Mouse (Mus musculus) spleen, postnatal 10 days (tissue): ENCODE results near the gene Ccdc47.
"Not testable (repeated sequence)": the region's sequence is repeated elsewhere in the genome, so short reads cannot be mapped to it uniquely, and the experiment has no call there.

Experiments used
- DNase-seq, 2 experiments: peaks; one replicate each; pipeline ENCODE4 v3.0.0; 2021 to 2022; ENCODE audit warnings: low spot score in 2 of 2

Ccdc47 gene

GRCm38 (mm10) chr11:106215927-106216729, at the start of gene Ccdc47:
TSS of gene Ccdc47 (minus strand) at chr11:106216344.
- DNase-seq: peak; percentile 84 to 94

- DNase-seq: no peak
Measured at GRCm38 (mm10) chr11:106265570-106265969, 49.4 kb upstream of the Ccdc47 start.

DNA sequence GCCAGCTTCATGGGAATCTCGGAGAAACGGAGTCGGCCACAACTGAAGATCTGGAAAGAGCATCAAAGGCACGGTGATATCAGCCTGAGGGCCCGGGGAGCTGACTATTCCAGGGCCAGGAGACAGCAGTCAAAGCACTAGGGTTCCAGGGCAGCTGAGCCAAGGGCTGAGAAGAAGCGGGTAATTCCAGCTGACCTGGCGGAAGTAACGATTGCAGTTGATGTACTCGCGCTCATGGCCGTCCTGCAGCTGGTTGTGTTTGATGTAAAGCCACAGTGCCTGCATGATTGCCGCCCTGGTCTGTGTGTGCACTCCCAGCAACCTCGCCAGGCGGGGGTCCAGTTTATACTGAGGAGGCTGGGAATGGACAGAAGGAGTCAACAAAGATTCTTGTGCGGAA, 48.8 kb upstream of the Ccdc47 start:
- DNase-seq: no peak

GRCm38 (mm10) chr11:106263963-106264362, 47.8 kb upstream of the Ccdc47 start:
- no peak for DNase-seq

DNA sequence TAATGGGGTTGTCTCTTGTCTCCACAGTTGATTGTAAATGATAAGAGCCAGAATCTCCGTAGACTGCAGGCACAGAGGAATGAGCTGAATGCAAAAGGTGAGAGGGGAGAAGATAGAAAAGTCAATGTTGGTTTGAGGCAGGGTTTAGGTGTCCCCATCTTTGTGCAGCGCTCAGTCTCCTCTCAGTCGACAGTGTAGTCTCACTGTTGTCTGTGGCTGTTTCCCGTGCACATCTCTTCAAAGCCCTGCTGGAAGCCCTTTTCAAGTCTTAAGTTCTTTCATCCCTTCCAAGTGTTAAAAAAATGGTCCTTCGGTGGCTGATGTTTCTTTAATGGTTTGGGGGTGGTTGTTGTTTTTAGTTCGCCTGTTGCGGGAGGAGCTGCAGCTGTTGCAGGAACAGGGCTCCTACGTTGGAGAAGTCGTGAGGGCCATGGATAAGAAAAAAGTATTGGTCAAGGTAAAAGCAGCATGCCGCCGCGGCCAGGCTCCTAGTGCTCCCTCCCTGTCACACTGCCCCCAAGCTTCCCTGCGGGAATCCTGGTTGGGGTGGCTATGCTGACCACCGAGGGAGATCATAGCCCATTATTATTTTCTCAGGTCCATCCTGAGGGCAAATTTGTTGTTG, 44.8 kb upstream of the Ccdc47 start:
- no peak for DNase-seq

- DNase-seq: peak in 1 of 2 experiments; percentile 47
Measured at GRCm38 (mm10) chr11:106256775-106257174, 40.6 kb upstream of the Ccdc47 start.

DNA sequence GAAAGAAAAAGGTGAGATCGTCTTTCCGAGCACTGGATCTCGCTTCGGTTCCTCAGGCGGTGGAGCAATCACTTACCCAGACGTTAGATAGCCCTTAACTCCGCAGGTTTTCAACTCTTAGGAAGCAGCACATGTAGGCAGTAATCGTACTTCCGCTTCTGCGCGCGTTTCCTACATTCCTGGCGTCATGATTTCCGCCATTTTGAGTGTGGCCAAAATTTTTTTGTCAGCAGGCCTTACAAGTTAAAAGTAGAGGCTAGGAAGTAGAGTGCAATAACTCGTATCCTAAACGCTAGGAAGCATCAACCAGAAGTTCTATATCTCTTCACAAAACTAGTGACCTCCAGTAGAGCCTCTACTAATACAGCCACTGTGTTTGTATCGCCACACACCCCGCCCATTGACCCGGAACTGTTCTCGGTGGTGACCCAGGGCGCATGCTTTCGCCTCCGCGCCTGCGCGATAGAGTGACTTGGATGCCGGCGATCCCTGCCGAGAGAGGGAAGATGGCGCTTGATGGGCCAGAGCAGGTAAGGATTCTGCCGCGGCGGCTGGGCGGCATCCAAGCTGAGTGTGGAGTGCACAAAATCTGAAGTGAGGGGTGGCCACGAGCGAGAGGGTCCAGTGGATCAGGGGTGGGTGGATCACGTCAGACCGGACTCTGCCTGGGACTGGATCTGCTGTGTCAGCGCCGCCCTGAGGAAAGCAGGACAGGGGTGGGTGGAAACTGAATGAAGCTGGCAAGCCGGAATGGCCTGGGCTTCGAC, 39.7 kb upstream of the Ccdc47 start, which contains the start of the genes Ftsj3 and Psmc5:
Gene Ftsj3 (minus strand): TSS at position 395 of the 767 bp plus-strand sequence.
Gene Psmc5 (plus strand): TSS at position 470 of the 767 bp plus-strand sequence.
- peak; percentile 98 to 100 for DNase-seq

DNA sequence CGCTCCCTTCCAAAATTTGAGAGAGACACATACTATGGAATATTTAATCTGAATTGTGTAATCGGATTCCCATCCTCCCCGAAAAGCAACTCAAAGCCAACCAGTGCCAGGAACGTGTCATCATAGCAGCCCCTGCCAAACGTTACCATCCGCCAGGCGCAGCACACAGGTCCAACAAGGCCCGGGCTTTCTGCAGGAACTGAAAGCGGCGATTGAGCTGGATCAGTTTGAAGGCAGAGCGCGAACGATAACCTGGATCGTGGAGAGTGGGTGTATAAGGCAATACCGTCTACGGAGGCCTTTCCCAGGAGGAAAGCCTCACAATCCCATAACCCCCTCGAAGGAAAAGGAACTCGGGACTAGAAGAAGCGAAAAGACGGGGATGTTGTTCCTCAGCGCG, 39.0 kb upstream of the Ccdc47 start:
- DNase-seq: no peak

- DNase-seq: no peak
Measured at GRCm38 (mm10) chr11:106254767-106255166, 38.6 kb upstream of the Ccdc47 start.

DNA sequence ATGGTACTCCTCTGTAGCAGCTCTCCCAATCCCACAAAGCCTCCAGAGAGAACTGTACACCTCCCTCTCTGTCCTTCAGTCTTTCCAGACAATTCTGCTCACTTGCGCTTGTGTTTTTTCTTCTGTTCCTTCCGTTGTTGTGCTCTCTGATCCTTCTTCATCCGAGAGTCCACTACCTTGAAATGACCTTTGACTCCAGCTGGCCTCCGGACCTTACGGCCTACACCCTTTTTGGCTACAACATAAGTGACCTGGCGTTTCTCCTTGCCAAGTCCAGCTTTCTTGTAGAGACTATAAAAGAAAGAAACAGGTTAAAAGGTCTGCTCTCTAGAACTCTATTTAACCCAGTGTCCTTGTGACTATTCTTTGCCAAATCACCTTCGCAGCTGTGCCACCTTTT, 33.2 kb upstream of the Ccdc47 start:
- DNase-seq: no peak

- DNase-seq: peak in 1 of 2 experiments; percentile 53
Measured at GRCm38 (mm10) chr11:106246834-106247233, 30.7 kb upstream of the Ccdc47 start.

DNA sequence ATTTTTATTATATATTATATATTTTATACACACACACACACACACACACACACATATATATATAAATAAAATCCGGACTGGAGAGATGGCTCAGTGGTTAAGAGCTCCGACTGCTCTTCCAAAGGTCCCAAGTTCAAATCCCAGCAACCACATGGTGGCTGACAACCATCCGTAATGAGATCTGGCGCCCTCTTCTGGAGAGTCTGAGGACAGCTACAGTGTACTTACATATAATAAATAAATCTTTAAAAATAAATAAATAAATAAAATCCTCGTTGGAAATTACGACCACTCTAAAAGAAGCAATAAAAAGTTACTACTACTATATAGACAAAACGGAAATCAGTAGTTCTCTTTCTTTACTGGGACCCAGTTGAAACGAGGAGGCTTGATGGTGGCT, 17.8 kb upstream of the Ccdc47 start:
- not testable (repeated sequence) for DNase-seq

GRCm38 (mm10) chr11:106220603-106221002, 4.5 kb upstream of the Ccdc47 start:
- DNase-seq: no peak

DNA sequence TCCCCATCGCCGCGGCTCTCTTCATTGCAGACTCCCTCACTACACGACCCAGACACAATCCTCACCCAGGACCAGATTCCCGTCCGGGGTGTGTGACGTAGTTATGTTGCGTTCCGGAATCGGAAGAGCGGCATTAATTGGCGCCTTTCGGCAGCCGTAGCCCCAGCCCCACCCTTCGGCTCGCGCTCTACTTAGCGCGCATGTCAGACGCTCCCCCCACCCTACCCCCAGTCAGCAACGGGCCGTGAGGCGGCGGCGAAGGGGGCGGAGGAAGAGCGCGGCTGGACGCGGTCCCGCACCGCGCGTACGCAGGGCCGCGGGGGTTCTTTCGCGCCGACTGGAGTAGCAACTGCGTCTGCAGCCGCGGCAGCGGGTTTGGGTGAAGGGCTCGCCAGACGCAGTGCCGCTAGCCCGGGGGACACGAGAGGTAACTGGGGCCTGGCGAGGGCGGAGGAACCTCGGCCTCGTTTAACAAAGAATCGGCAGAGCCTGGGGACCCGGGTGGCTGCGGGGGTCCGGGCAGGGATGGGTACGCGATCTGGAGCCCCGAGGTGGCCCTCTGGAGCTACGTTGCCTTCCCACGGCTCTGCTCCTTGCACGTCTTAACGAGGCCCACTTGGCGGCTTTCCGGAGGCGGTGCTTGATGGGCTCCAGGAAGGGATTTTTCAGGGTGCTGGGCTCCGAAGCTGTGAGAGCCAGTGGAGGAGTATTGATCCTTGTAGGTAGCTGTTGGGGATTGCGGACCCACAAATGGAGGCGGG, 766 bp upstream of the Ccdc47 start, which contains the start of gene Ddx42:
Gene Ddx42 (plus strand): TSS at position 197 of the 761 bp plus-strand sequence.
- DNase-seq: peak; percentile 84 to 92

GRCm38 (mm10) chr11:106215450-106215859, 689 bp downstream of the Ccdc47 start:
- no peak for DNase-seq

GRCm38 (mm10) chr11:106214856-106215255, 1.3 kb downstream of the Ccdc47 start:
- no peak for DNase-seq

DNA sequence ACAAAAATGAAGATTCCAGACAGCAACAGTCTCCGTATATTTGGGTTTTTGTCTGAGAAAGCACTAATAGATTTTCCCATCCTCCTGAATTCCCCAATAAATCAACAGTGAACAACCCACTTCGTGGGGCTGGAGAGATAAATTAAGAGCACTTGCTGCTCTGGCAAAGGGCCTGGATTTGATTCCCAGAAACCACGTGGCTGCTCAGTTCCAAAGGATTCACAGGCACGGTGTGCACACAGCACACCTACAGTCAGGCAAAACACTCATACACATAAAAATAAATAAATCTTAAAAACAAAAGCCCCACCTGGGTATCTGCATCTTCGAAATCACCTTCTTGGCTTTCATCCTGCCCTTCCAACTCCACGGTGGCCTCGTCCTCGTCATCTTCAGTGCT, 3.4 kb downstream of the Ccdc47 start:
- DNase-seq: no peak

- no peak for DNase-seq
Measured at GRCm38 (mm10) chr11:106202123-106202465, 14.1 kb downstream of the Ccdc47 start, which contains the start of gene Strada. TSS of gene Strada (minus strand) at chr11:106202168.

DNA sequence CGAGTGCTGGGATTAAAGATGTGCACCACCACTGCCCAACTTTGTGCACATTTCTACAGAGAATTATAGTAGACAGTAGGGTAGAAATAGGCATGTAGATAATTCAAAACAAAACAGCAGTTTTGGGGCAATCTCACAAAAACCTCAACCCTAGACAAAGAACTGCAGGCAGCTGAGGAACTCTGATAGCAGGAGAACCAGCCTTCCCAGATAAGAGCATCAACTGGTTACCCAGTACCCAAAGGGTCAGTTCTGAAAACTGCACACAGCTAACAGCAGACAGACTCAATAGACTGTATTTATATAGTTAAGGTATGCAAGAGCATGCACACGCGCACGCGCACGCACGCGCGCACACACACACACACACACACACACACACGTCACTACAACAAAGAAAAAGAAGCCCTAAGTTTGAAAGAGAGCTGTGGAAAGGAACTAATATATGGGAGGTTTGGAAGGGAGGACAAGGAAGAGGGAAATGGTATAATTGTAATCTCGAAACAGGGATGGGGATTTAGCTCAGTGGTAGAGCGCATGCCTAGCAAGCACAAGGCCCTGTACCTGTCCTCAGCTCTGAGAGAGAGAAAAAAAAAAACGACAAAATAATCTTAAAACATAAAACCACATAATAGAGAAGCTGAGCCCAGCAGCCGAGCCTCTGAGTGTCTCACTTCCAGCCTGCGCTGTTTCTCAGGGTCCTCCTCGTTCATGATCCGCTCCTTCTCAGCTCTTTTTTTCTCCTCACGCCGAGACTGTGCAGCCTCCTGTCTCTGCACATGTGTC, 14.6 kb downstream of the Ccdc47 start:
- DNase-seq: no peak

DNA sequence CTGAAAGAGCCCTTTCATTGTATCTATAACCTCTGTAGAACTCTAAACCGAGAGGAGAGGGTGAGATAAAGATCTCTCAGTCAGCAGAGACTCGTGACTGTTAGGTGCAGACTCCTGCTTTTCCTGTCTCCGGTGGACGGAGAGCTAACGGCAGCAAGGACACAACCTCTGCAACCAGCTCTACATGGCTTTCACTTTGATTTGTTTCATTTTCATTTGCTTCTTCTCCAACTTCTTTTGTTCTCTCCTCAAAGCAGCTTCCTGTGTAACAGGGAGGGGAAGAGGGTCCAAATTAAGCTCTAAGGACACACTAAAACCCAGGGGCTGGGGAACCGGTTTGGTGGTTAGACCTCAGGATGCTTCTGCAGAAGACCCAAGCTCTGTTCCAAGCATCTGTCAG, 15.4 kb downstream of the Ccdc47 start:
- no peak for DNase-seq

GRCm38 (mm10) chr11:106199997-106200396, 16.1 kb downstream of the Ccdc47 start:
- DNase-seq: not testable (repeated sequence)
